Mouse (Mus musculus): ENCODE measurements at regions not wholly inside any gene's neighbourhood (a gene's known extent, or its start where the extent isn't known, plus 50 kb on each side); places are given as distances from the start of the nearest gene placed in this dataset.

DNA sequence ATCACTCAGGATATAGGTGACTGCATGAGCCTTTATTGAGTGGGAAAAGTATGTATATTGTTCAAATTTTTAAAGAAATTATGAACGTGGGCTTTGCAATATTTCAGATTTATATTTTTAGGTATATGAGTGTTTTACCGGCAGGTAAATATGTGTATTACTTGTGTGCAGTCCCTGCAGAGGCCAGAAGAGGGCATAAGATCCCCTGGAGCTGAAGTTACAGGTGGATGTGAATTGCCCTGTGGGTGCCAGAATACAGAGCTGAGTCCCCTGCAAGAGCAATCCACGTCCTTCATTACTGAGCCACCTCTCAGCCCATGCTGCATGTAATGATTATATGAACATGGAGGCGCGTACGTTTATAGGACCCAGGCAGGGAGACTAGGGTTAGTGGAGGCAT is 174.8 kb downstream of the Katnal1 start:
- TF ChIP-seq POLR2A (IDR thresholded peaks at IDR 0.05; ENCODE audit: extremely low read depth, insufficient read depth, low read length) (no peak), CTCF (IDR thresholded peaks at IDR 0.05; ENCODE audit: extremely low read depth, insufficient read depth, low read length) (no peak)
